Mouse (Mus musculus): Measurements from ENCODE around the gene Rpsa. TPM values are rescaled to one million over a fixed set of nuclear protein-coding genes. Genes with fewer than 3 reads are reported as not detected.
A peak's percentile ranks its signal among the peaks of the same experiment; 100 is the strongest.

Rpsa gene
- polyA plus RNA-seq, 1 experiment, result 1,388 TPM

GRCm38 (mm10) chr9:120111156-120111945 lies 16.1 kb upstream of the Rpsa start:
- no peaks in the 10 kb centered on the region for H3K4me1 ChIP-seq (ENCODE audit: control insufficient read depth, insufficient read depth, low read length)
- DNase-seq, result no peak
- TF ChIP-seq POLR2A (IDR thresholded peaks at IDR 0.05; ENCODE audit: borderline replicate concordance, extremely low read depth, low read depth, low read length), result no peak
- H3K4me3 ChIP-seq (replicated peaks; ENCODE audit: extremely low read depth, low read depth, low read length), result peak overlapping the region; percentile 13
- 65% methylated on average over 15 of the region's 15 CpGs for WGBS

GRCm38 (mm10) chr9:120112472-120112871 lies 15.0 kb upstream of the Rpsa start:
- TF ChIP-seq POLR2A (IDR thresholded peaks at IDR 0.05; ENCODE audit: borderline replicate concordance, extremely low read depth, low read depth, low read length) (no peak), CTCF (IDR thresholded peaks at IDR 0.05; ENCODE audit: insufficient read depth, low read length) (no peak)
- Histone ChIP-seq H3K4me1 (ENCODE audit: control insufficient read depth, insufficient read depth, low read length) (no peaks in the 10 kb centered on the region), H3K4me3 (replicated peaks; ENCODE audit: extremely low read depth, low read depth, low read length) (no peak overlapping the region)
- 89% methylated on average over 6 of the region's 6 CpGs for WGBS
- no peak for DNase-seq

- no peaks in the 10 kb centered on the region for H3K4me1 ChIP-seq (ENCODE audit: control insufficient read depth, insufficient read depth, low read length)
- TF ChIP-seq POLR2A (IDR thresholded peaks at IDR 0.05; ENCODE audit: borderline replicate concordance, extremely low read depth, low read depth, low read length) (no peak), CTCF (IDR thresholded peaks at IDR 0.05; ENCODE audit: insufficient read depth, low read length) (no peak)
- DNase-seq, result no peak
- WGBS, result 94% methylated on average over 7 of the region's 7 CpGs
- no peak overlapping the region for H3K4me3 ChIP-seq (replicated peaks; ENCODE audit: extremely low read depth, low read depth, low read length)
Observed at GRCm38 (mm10) chr9:120113456-120113855, 14.0 kb upstream of the Rpsa start.

GRCm38 (mm10) chr9:120114051-120114788 lies 13.3 kb upstream of the Rpsa start:
- 83% methylated on average over 17 of the region's 17 CpGs for WGBS
- Histone ChIP-seq H3K4me3 (replicated peaks; ENCODE audit: extremely low read depth, low read depth, low read length) (no peak overlapping the region), H3K4me1 (ENCODE audit: control insufficient read depth, insufficient read depth, low read length) (no peaks in the 10 kb centered on the region)
- DNase-seq, result no peak
- no peak for TF ChIP-seq CTCF (IDR thresholded peaks at IDR 0.05; ENCODE audit: insufficient read depth, low read length)
- no peak for TF ChIP-seq POLR2A (IDR thresholded peaks at IDR 0.05; ENCODE audit: borderline replicate concordance, extremely low read depth, low read depth, low read length)

GRCm38 (mm10) chr9:120114789-120115151 lies 12.7 kb upstream of the Rpsa start:
- TF ChIP-seq CTCF (IDR thresholded peaks at IDR 0.05; ENCODE audit: insufficient read depth, low read length) (no peak), POLR2A (IDR thresholded peaks at IDR 0.05; ENCODE audit: borderline replicate concordance, extremely low read depth, low read depth, low read length) (no peak)
- H3K4me3 ChIP-seq (replicated peaks; ENCODE audit: extremely low read depth, low read depth, low read length), result no peak overlapping the region
- no peaks in the 10 kb centered on the region for H3K4me1 ChIP-seq (ENCODE audit: control insufficient read depth, insufficient read depth, low read length)
- DNase-seq, result no peak
- 92% methylated on average over 2 of the region's 2 CpGs for WGBS

GRCm38 (mm10) chr9:120115580-120115979 lies 11.9 kb upstream of the Rpsa start:
- 80% methylated on average over 5 of the region's 5 CpGs for WGBS
- no peaks in the 10 kb centered on the region for H3K4me1 ChIP-seq (ENCODE audit: control insufficient read depth, insufficient read depth, low read length)
- H3K4me3 ChIP-seq (replicated peaks; ENCODE audit: extremely low read depth, low read depth, low read length), result no peak overlapping the region
- no peak for DNase-seq
- TF ChIP-seq CTCF (IDR thresholded peaks at IDR 0.05; ENCODE audit: insufficient read depth, low read length) (no peak), POLR2A (IDR thresholded peaks at IDR 0.05; ENCODE audit: borderline replicate concordance, extremely low read depth, low read depth, low read length) (no peak)

GRCm38 (mm10) chr9:120116184-120116624 lies 11.3 kb upstream of the Rpsa start:
- TF ChIP-seq CTCF (IDR thresholded peaks at IDR 0.05; ENCODE audit: insufficient read depth, low read length) (no peak), POLR2A (IDR thresholded peaks at IDR 0.05; ENCODE audit: borderline replicate concordance, extremely low read depth, low read depth, low read length) (no peak)
- no peak for DNase-seq

GRCm38 (mm10) chr9:120118212-120118611 lies 9.3 kb upstream of the Rpsa start:
- DNase-seq, result no peak
- TF ChIP-seq POLR2A (IDR thresholded peaks at IDR 0.05; ENCODE audit: borderline replicate concordance, extremely low read depth, low read depth, low read length) (no peak), CTCF (IDR thresholded peaks at IDR 0.05; ENCODE audit: insufficient read depth, low read length) (no peak)
- H3K4me3 ChIP-seq (replicated peaks; ENCODE audit: extremely low read depth, low read depth, low read length), result no peak overlapping the region
- WGBS, result 82% methylated on average over 4 of the region's 4 CpGs
- no peaks in the 10 kb centered on the region for H3K4me1 ChIP-seq (ENCODE audit: control insufficient read depth, insufficient read depth, low read length)

More at GRCm38 (mm10) chr9:120116184-120116624, 11.3 kb upstream of the Rpsa start:
- H3K4me3 ChIP-seq (replicated peaks; ENCODE audit: extremely low read depth, low read depth, low read length), result no peak overlapping the region
- H3K4me1 ChIP-seq (ENCODE audit: control insufficient read depth, insufficient read depth, low read length), result no peaks in the 10 kb centered on the region
- 74% methylated on average over 8 of the region's 8 CpGs for WGBS

GRCm38 (mm10) chr9:120120503-120120902 lies 7.0 kb upstream of the Rpsa start:
- Histone ChIP-seq H3K4me3 (replicated peaks; ENCODE audit: extremely low read depth, low read depth, low read length) (no peak overlapping the region), H3K4me1 (ENCODE audit: control insufficient read depth, insufficient read depth, low read length) (no peaks in the 10 kb centered on the region)
- 92% methylated on average over 7 of the region's 7 CpGs for WGBS
- TF ChIP-seq CTCF (IDR thresholded peaks at IDR 0.05; ENCODE audit: insufficient read depth, low read length) (no peak), POLR2A (IDR thresholded peaks at IDR 0.05; ENCODE audit: borderline replicate concordance, extremely low read depth, low read depth, low read length) (no peak)
- no peak for DNase-seq

Measured in lung, adult 2 months (tissue).